Mouse (Mus musculus) thymus, adult 2 months (tissue): ENCODE measurements around the gene Tssk2. TPM values are rescaled to one million over a fixed set of nuclear protein-coding genes. Genes with fewer than 3 reads are reported as not detected.

Source experiments
- DNase-seq: peaks from one replicate; pipeline ENCODE4 v3.0.0; 2021
- H3K27ac ChIP-seq: fragments of 200-500 bp; 2 replicates; pipeline ENCODE4 v1.5.1; 2012; ENCODE audit warnings: low read length, control low read depth; ENCODE audit not compliant: control insufficient read depth, insufficient read depth
- H3K27me3 ChIP-seq: fragments of 200-500 bp; 2 replicates; pipeline ENCODE4 v1.6.1; 2012; ENCODE audit warnings: mild to moderate bottlenecking, low read length, moderate library complexity, mixed read lengths; ENCODE audit not compliant: control insufficient read depth, insufficient read depth
- H3K36me3 ChIP-seq: fragments of 200-500 bp; 2 replicates; pipeline ENCODE4 v1.6.1; 2012; ENCODE audit warnings: mild to moderate bottlenecking, low read length, moderate library complexity; ENCODE audit not compliant: control insufficient read depth, insufficient read depth
- H3K4me1 ChIP-seq: fragments of 200-500 bp; replicated peaks from 2 replicates; pipeline ENCODE4 v1.6.1; 2012; ENCODE audit warnings: low read length; ENCODE audit not compliant: control insufficient read depth, insufficient read depth
- H3K4me3 ChIP-seq: fragments of 200-500 bp; 2 replicates; pipeline ENCODE4 v1.5.1; 2012; ENCODE audit warnings: mild to moderate bottlenecking, low read length, control low read depth, moderate library complexity; ENCODE audit not compliant: control insufficient read depth, insufficient read depth
- CTCF ChIP-seq: fragments of 200-500 bp; IDR thresholded peaks from 2 replicates; pipeline ENCODE4 v1.5.1; 2012; ENCODE audit warnings: mild to moderate bottlenecking, control low read depth, low read length, moderate library complexity, borderline replicate concordance; ENCODE audit not compliant: control insufficient read depth, poor library complexity, insufficient read depth; ENCODE audit errors: extremely low read depth
- POLR2A ChIP-seq: fragments of 200-500 bp; IDR thresholded peaks from 2 replicates; pipeline ENCODE4 v1.6.1; 2012; ENCODE audit warnings: mild to moderate bottlenecking, low read length, control low read depth, moderate library complexity; ENCODE audit not compliant: control insufficient read depth, poor library complexity, insufficient read depth; ENCODE audit errors: extremely low read depth
- WGBS: fragments of 180-500 bp; shearing (Covaris S2); methylation state at CpG from one replicate; pipeline ENCODE4 v1.1.7; 2018; 5-methylcytosine and 5-hydroxymethylcytosine counted together
- polyA plus RNA-seq: library from polyadenylated mRNA; depleted of rRNA; stranded (reverse); fragments of >200 nt; gene quantifications from 2 replicates; pipeline ENCODE4 v1.2.3, GENCODE M21; 2012

Tssk2 gene
- polyA plus RNA-seq, 1 experiment, result 0.35 TPM

GRCm38 (mm10) chr16:17929631-17930030 is 31.2 kb downstream of the Tssk2 start:
- Histone ChIP-seq H3K27ac (no peak overlapping the region), H3K4me1 (peaks cover 10% of the 10 kb centered on the region), H3K4me3 (no peak overlapping the region), H3K27me3 (no peaks in the 10 kb centered on the region), H3K36me3 (no peaks in the 10 kb centered on the region)
- 92% methylated on average over 2 of the region's 2 CpGs for WGBS
- no peak for DNase-seq
- TF ChIP-seq POLR2A (no peak), CTCF (no peak)

- no peak overlapping the region for H3K4me3 ChIP-seq
- DNase-seq, result no peak
- WGBS, result 92% methylated on average over 5 of the region's 5 CpGs
- H3K36me3 ChIP-seq, result no peaks in the 10 kb centered on the region
- no peaks in the 10 kb centered on the region for H3K27me3 ChIP-seq
- H3K27ac ChIP-seq, result no peak overlapping the region
- peaks cover 10% of the 10 kb centered on the region for H3K4me1 ChIP-seq
- no peak for TF ChIP-seq POLR2A
- TF ChIP-seq CTCF, result no peak
Observed at GRCm38 (mm10) chr16:17931906-17932460, 33.5 kb downstream of the Tssk2 start.

GRCm38 (mm10) chr16:17933594-17934444 is 35.4 kb downstream of the Tssk2 start:
- no peak for DNase-seq
- peaks cover 7% of the 10 kb centered on the region for H3K4me1 ChIP-seq
- 92% methylated on average over 9 of the region's 9 CpGs for WGBS

DNA sequence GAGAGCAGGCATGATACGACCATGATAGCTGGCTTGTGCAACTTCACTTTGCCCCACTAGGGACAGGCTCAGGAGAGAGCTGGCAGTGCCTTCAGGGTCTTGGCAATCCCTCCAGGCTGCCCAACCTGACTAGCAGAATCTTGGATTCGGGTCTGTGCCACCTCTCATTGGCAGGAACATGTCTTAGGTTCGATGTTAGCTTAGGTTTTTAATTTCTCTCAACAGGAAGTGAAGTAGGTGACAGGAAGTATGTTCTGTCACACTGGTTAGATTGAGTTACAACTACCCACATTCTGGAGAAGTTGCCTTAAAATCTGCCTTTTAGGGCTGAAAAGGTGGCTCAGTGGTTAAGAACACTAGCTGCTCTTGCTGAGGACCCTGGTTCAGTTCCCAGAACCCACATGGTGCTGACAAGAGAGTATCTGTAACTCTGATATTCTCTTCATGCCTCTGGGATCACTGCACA is 36.0 kb downstream of the Tssk2 start:
- Histone ChIP-seq H3K4me3 (no peak overlapping the region), H3K27me3 (no peaks in the 10 kb centered on the region), H3K27ac (peak overlapping the region; percentile 7), H3K4me1 (peaks cover 7% of the 10 kb centered on the region), H3K36me3 (no peaks in the 10 kb centered on the region)
- DNase-seq, result no peak
- 37% methylated on average over 3 of the region's 3 CpGs for WGBS
- TF ChIP-seq CTCF, result no peak
- no peak for TF ChIP-seq POLR2A

More at GRCm38 (mm10) chr16:17933594-17934444, 35.4 kb downstream of the Tssk2 start:
- peak overlapping the region; percentile 7 for H3K27ac ChIP-seq
- TF ChIP-seq CTCF (no peak), POLR2A (no peak)
- no peaks in the 10 kb centered on the region for H3K27me3 ChIP-seq
- no peaks in the 10 kb centered on the region for H3K36me3 ChIP-seq
- no peak overlapping the region for H3K4me3 ChIP-seq

- TF ChIP-seq CTCF (no peak), POLR2A (no peak)
- 93% methylated on average over 10 of the region's 10 CpGs for WGBS
- no peaks in the 10 kb centered on the region for H3K36me3 ChIP-seq
Observed at GRCm38 (mm10) chr16:17936776-17937175, 38.3 kb downstream of the Tssk2 start.

DNA sequence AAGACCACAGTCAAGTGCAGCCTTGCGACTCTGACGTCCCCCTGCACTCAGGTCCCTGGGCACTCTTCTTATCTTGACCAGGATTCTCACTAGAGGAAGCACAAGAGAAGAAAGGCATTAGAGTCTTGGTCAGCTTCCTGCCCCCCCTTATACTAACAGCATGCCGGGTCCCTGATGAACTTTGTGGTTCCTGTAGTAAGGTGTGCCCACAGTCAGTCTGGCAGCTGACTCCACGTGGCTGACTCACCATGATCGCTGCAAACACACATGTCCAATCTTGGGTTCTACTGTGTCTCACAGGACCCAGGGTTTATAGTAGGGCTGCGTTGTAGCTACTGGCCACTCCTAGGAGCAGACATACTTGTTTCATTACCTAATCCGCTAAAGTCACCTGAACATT is 39.8 kb downstream of the Tssk2 start:
- no peak for DNase-seq

More at GRCm38 (mm10) chr16:17936776-17937175, 38.3 kb downstream of the Tssk2 start:
- no peaks in the 10 kb centered on the region for H3K27me3 ChIP-seq
- no peak overlapping the region for H3K4me3 ChIP-seq
- peaks cover 7% of the 10 kb centered on the region for H3K4me1 ChIP-seq
- no peak for DNase-seq
- H3K27ac ChIP-seq, result no peak overlapping the region

GRCm38 (mm10) chr16:17938821-17939220 is 40.4 kb downstream of the Tssk2 start:
- Histone ChIP-seq H3K27me3 (no peaks in the 10 kb centered on the region), H3K4me1 (peaks cover 7% of the 10 kb centered on the region), H3K36me3 (no peaks in the 10 kb centered on the region), H3K4me3 (no peak overlapping the region), H3K27ac (no peak overlapping the region)
- 12% methylated on average over 7 of the region's 7 CpGs for WGBS
- TF ChIP-seq CTCF (peak; percentile 86; the same call in 1 of the 2 replicates), POLR2A (no peak)
- DNase-seq, result peak; percentile 74

More for the DNA sequence above, 39.8 kb downstream of the Tssk2 start:
- TF ChIP-seq POLR2A, result no peak
- H3K4me3 ChIP-seq, result no peak overlapping the region
- peaks cover 7% of the 10 kb centered on the region for H3K4me1 ChIP-seq
- H3K27ac ChIP-seq, result no peak overlapping the region
- no peaks in the 10 kb centered on the region for H3K27me3 ChIP-seq
- WGBS, result 46% methylated on average over 7 of the region's 7 CpGs
- no peaks in the 10 kb centered on the region for H3K36me3 ChIP-seq
